Mouse (Mus musculus) CD4-positive helper T cell, adult 2 months (primary cell): Measurements from ENCODE around the gene Rarres1.

Experiments
- DNase-seq: peaks from one replicate; pipeline ENCODE4 v3.0.0-alpha.2; 2012; ENCODE audit warnings: low read depth, missing footprints, low spot score

Rarres1 gene

DNA sequence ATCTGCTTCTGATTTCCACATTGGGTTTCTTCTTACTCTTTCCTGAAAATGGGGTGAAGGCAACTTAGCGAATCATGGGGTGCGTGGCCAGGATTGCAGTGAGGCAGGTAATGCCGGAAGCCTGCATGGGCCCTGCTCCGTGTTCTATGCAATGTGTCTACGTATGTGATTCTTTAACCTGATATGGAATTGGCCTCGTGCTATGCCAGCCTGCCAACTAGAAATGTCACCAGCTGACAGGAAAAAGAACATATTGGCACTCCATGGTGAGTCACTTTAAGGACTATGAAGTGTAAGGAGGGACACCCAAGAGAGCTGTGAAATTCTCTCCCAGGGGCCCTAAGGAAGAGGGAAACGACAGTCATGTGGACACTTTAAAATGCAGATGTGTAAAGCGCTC is 22.2 kb downstream of the Rarres1 start:
- DNase-seq, result no peak

DNA sequence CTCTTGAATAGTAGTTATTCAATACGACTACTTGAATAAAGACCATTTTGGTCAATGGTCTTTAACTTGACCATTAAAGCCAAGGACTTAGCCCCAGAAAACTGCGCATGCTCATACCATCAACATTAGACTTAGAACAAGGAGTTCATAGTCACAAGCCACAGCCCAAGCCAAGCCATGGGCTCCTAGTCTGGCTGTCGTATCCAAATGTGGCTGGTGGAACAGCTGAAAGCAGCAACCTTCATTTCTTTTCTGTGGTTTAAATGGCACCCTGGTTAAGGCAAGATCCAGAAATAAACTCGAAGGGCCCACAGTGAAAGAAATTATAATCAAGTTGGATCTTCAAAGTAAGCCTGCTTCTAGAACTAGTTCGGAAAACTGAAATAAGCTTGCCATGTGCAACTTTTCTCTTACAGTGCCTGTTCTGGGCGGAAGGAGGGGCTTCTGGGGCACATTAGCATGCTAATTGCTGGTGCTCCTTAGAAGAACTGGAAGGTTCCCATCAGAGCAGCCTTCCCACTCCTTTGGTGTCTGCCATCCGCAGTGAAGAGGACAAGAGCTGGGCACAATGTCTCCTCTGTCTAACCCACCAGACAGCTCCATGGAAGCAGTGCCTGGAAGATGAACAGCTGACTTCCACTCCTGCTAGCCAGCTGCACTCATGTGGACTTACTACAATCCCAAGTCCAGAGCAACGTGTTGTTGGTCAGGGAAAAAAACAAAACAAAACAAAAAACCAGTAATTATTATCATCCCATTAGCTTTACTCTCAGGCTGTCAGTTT is 23.0 kb downstream of the Rarres1 start:
- no peak for DNase-seq

DNA sequence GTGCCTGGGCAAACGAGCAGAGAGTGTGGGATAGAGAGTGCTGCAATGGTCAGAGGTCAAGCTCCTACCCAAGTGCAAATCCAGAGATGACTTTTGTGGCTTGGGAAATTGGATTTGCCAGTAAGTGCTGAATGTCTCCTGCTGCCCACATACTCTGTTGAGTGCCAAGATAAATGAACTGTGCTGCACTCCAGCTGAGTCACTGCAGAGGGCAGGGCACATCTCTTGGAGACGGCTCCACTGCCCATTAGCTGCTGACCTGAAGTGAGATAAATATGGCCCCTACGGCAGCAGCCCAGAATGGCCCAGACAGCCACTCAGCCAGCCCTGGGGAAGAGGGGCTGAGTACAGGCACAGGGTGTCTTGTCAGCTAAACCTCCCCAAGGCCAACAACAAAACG is 25.2 kb downstream of the Rarres1 start:
- no peak for DNase-seq

DNA sequence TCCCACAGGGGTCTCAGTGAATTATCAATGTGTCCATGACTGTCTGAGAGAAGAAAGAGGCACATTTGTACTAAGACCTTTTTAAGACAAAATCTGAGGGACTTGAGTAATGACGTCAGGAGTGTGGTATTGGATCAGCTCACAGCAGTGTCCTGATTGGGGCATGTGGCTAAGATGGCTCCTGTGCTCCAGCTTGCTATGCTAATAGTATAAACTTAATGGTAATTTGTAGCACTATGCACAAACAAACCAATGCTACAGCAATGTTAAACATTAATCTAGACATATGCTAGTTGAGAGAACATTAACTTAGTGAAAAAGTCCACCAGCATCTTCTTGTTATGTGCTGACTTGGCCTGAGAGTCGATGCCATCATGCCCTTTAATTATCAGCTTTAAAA is 30.1 kb downstream of the Rarres1 start:
- DNase-seq, result no peak

DNA sequence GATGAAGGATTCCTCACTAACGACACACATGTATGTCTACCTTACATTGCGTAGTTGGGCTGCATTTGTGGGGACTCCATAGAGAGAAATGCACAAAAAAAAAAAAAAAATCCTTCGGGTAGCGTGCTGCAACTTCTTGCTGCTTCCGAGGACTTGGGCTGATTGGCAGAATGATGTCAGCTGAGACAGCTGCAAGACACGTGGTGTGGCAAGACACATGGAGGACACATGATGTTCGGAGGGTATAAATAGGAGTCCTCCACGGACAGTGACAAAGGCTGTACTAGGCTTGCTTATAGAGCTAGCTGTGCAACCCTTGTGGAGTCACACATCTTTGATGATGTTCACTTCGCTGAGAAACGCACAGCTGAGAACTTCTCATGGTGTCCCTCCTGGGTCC is 32.9 kb downstream of the Rarres1 start:
- DNase-seq, result no peak

DNA sequence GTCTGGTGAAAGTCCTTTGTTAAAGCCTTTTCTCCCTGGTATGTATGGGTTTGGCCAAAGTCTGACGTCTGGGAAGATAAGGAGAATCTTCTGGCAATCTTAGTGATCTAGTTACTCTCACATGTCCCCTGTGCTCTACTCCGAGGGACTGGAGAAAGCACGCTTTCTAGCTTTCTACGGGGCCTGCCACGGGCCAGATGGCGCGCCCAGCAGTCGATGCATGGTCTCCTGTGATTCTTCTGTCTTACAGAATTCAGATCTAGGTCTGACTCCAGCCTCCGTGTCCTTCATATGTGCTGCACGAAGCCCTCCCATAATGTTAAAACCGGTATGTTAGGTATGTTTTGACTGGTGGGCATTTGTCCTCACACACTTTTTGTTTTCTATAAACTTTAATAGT is 35.5 kb downstream of the Rarres1 start:
- no peak for DNase-seq

DNA sequence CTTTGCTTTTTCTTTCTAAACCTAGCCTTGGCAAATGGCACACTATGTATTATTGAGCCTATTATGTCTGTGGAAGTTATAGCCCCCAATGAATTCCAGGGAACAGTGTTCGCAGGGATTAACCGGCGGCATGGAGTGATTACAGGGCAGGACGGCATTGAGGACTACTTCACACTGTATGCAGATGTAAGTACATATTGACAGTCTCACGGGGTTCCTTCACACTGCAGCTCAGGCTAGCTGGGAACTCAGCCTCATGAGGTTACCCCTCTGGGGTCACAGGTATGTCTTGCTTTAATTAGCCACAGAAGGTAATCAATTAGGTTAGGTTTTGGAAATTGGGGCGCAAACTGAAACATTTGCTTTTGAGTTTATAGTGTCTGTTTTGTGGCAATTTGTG is 41.9 kb downstream of the Rarres1 start:
- DNase-seq, result no peak

DNA sequence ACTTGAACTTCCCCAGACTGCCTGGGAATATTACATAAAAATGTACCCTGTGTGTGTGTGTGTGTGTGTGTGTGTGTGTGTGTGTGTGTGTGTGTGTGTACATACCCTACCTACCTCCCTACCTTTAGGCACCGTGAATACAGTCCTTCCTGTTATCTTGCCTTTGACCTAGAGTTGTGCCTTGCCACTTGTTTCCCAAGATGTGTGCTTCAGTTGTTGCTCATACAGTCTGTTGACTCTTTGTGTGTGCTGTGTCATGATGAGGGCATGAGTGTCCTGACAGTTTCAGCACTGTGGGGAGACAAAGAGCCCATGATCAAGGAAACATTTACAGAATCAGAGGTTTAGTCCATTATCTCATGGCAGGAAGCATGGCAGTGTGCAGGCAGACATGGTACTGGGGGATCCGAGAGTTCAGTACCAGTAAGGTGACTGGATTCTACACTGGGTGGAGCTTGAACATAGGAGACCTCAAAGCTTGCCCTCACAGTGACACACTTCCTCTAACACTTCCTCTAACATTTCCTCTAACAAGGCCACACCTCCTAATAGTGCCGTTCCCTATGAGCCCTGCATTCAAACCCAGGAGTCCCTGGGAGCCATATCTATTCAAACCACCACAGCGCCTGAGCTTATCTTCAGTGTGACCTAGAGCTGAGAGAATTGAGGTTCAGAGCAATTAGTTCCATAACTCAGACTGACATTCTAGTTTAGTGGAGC is 43.8 kb downstream of the Rarres1 start:
- no peak for DNase-seq

GRCm38 (mm10) chr3:67467281-67467680 is 48.0 kb downstream of the Rarres1 start:
- DNase-seq, result no peak

GRCm38 (mm10) chr3:67466576-67466975 is 48.7 kb downstream of the Rarres1 start:
- DNase-seq, result no peak

- DNase-seq, result peak; percentile 57
These were observed 51.6 kb downstream of the Rarres1 start, which contains the start of gene Lxn for GRCm38 (mm10) chr3:67463450-67464372. Gene Lxn (minus strand): TSS chr3:67463926.

GRCm38 (mm10) chr3:67463001-67463400 is 52.3 kb downstream of the Rarres1 start:
- DNase-seq, result peak; percentile 41

- DNase-seq, result peak; percentile 7
These were observed 52.7 kb downstream of the Rarres1 start for GRCm38 (mm10) chr3:67462578-67462977.

DNA sequence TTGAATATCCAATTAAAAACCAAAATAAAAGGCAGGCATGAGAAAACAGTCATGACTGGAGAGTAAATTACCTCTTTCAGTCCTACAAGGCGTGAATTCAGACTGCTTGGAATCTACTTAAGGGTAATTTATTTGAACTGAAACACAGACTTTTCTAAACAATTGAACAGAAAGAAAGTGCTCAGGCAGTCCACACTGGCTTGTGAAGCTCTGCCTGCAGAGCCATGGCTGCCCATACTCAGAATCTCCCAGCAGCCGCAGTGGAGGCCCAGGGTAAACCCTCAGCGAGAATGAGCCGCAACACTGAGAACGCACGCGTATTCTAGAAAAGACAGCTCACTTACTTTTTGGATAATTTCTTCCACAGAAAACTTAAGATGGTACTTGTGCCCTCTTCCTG is 53.3 kb downstream of the Rarres1 start:
- DNase-seq, result no peak

GRCm38 (mm10) chr3:67459881-67460280 is 55.4 kb downstream of the Rarres1 start:
- no peak for DNase-seq

DNA sequence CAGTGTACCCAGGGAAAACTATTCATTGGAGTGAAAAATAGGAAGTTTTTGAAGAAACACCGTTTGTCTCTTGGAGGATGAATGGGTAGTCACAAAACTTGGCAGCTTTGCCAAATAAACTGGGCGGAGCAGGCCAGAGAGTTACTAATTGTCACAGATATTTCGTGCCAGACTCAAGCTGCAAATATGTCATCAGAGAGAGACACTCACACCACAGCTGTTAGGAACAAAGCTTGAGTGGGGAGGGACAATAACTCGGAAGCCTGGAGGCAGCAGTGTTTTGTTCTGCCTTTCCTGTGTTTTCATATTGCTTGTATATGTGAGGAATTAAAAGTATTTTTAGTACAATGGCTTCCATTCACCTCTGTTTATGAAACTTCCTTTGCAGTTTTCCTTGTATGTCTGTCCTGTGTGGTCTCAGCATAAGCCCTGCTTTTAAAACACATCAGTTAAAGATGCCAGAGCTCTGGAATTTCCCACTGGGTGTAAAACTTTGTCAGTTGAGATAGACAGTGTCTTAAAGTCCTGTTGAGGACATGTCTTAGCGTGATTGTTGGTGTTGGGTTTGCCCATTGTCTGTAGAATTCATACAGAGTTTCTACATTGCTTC is 64.6 kb downstream of the Rarres1 start:
- DNase-seq, result no peak

GRCm38 (mm10) chr3:67449660-67450059 is 65.7 kb downstream of the Rarres1 start:
- DNase-seq, result no peak

DNA sequence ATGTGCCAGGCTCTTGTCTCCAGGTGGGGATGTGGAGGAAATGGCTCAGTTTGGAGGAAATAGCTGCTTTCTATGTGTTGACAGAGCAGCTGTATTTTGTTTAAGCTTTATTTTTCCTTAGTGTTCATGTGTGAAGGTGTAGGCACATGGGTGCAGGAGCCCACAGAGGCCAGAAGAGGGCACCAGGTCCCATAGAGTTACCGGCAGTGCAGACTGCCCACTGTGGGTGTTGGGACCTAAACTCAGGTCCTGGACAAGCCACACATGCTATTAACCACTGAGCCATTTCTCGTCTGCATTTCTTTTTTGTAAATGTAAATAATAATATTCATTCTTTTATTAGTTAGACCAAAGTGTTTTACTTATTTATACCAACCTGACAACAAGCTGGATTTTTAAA is 68.2 kb downstream of the Rarres1 start:
- no peak for DNase-seq

- DNase-seq, result no peak
These were observed 81.3 kb downstream of the Rarres1 start for GRCm38 (mm10) chr3:67434011-67434410.

DNA sequence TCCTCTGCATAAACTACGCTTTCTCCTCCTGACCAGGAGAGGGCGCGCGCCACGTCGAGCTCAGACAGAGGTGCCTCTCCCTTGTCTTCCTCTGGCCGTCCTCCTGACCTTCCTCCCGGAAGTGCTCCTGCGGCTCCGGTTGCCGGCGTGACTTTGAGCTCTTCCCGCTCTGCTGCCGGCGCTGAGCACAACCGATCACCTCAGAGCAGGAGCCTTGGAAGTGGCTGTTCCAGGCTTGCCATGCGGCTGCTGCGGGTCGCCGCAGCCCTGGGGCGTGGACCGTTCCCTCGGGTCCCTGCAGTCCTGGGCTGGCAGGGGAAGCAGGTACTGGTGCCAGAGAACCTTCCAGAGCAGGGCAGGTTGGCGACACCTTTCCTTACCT is 85.3 kb downstream of the Rarres1 start, which contains the start of gene Gfm1:
Gfm1 (plus strand) TSS at position 98 of the 382 bp plus-strand sequence.
- DNase-seq, result peak; percentile 88

GRCm38 (mm10) chr3:67429338-67429998 is 85.9 kb downstream of the Rarres1 start:
- peak; percentile 7 for DNase-seq
